Mouse (Mus musculus) erythroblast, embryonic 14.5 days (primary cell): ENCODE measurements around the gene Lrrtm4. TPM values are rescaled to one million over a fixed set of nuclear protein-coding genes. Genes with fewer than 3 reads are reported as not detected.

Source experiments
- H3K27me3 ChIP-seq: 2 replicates; pipeline ENCODE4 v1.6.1; 2012; ENCODE audit warnings: inconsistent platforms; ENCODE audit not compliant: control insufficient read depth
- H3K36me3 ChIP-seq: 2 replicates; pipeline ENCODE4 v1.6.1; 2012; ENCODE audit warnings: mild to moderate bottlenecking, inconsistent platforms; ENCODE audit not compliant: control insufficient read depth
- H3K4me1 ChIP-seq: 2 replicates; pipeline ENCODE4 v1.6.1; 2012; ENCODE audit warnings: inconsistent platforms; ENCODE audit not compliant: control insufficient read depth
- H3K4me3 ChIP-seq: replicated peaks from 2 replicates; pipeline ENCODE3; 2012; ENCODE audit warnings: moderate library complexity, mild to moderate bottlenecking, inconsistent platforms
- H3K9me3 ChIP-seq: 2 replicates; pipeline ENCODE4 v1.6.1; 2012; ENCODE audit warnings: low read length, inconsistent platforms, mixed read lengths; ENCODE audit not compliant: control insufficient read depth
- GATA1 ChIP-seq: IDR thresholded peaks from 2 replicates; pipeline ENCODE4 v1.6.1; 2012; ENCODE audit warnings: low read length, inconsistent platforms, mixed read lengths
- TAL1 ChIP-seq: IDR thresholded peaks from 3 replicates; pipeline ENCODE4 v1.6.1; 2012; ENCODE audit warnings: low read length, inconsistent platforms, mixed read lengths
- polyA plus RNA-seq: library from polyadenylated mRNA; stranded (reverse); fragments of >175 nt; gene quantifications from 2 replicates; pipeline ENCODE4 v1.2.3, GENCODE M21; 2012

Lrrtm4 gene
- polyA plus RNA-seq, 1 experiment = not detected

DNA sequence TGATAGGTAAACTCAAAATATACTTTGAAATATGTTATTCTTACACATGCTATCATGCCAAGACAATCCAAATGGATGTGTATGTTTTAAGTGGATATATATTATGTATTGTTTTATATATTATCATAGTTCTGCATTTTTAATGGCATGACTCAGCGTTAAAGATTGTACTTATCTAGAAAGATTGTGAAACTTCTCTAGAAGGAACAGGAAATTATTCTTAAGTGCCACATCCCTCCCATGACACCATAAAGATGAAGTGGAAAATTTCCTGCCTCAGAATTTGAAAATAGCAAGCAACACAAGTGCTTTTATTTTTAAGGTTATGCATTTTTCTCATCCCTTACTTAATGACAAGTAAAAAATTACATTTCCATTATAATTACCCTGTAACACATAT lies 563.5 kb downstream of the Lrrtm4 start:
- no peaks in the 10 kb centered on the region for H3K9me3 ChIP-seq
- no peak overlapping the region for H3K4me3 ChIP-seq
- H3K27me3 ChIP-seq = no peaks in the 10 kb centered on the region
- H3K4me1 ChIP-seq = no peaks in the 10 kb centered on the region
- H3K36me3 ChIP-seq = no peaks in the 10 kb centered on the region
- TF ChIP-seq TAL1 = no peak
- TF ChIP-seq GATA1 = no peak

DNA sequence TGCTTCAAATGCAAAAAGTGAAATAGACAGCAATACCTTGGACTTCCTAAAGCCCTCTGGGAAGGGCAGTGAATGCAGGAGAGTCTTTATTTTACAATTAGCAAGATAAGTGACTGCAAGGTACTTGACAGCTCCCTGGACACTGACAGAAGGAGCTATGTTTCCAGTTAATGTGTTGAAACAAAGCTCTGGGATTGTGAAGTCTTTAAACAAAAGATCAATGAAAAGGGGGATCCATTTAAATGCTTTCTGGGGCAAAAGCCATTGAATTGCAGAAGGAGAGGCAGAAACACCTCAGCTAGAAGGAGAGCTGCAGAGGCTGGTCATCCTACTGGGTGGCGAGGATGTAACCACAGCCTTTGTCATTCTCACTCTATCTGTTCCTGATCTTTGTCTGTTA lies 571.1 kb downstream of the Lrrtm4 start:
- no peaks in the 10 kb centered on the region for H3K36me3 ChIP-seq
- TF ChIP-seq GATA1 = no peak
- TF ChIP-seq TAL1 = no peak

DNA sequence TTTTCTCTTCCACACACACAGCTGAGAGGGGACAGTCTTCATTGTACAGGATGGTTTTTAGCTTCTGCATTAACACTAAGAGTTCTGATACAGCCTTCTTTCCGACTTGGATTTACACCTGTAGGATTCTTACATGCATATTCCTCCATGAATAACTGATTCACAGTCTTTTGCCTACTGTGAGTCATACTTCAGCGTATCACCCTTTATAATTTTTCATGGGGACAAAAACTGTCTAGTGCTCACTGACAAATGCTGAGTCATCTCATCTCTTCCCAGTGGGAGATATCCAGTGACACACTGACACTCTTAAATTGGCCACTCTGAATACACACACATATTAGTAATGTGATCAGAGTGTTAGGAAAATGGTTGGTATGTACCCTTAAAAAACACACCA lies 600.8 kb downstream of the Lrrtm4 start:
- 0 out of 2 replicates have a peak, but pooled peaks cover 2% of the 10 kb centered on the region for H3K9me3 ChIP-seq
- no peak overlapping the region for H3K4me3 ChIP-seq
- TF ChIP-seq GATA1 (no peak), TAL1 (no peak)
- no peaks in the 10 kb centered on the region for H3K4me1 ChIP-seq
- H3K36me3 ChIP-seq = no peaks in the 10 kb centered on the region
- no peaks in the 10 kb centered on the region for H3K27me3 ChIP-seq

More for the DNA sequence above, 571.1 kb downstream of the Lrrtm4 start:
- no peaks in the 10 kb centered on the region for H3K9me3 ChIP-seq
- H3K4me3 ChIP-seq = no peak overlapping the region
- H3K27me3 ChIP-seq = no peaks in the 10 kb centered on the region
- no peaks in the 10 kb centered on the region for H3K4me1 ChIP-seq

DNA sequence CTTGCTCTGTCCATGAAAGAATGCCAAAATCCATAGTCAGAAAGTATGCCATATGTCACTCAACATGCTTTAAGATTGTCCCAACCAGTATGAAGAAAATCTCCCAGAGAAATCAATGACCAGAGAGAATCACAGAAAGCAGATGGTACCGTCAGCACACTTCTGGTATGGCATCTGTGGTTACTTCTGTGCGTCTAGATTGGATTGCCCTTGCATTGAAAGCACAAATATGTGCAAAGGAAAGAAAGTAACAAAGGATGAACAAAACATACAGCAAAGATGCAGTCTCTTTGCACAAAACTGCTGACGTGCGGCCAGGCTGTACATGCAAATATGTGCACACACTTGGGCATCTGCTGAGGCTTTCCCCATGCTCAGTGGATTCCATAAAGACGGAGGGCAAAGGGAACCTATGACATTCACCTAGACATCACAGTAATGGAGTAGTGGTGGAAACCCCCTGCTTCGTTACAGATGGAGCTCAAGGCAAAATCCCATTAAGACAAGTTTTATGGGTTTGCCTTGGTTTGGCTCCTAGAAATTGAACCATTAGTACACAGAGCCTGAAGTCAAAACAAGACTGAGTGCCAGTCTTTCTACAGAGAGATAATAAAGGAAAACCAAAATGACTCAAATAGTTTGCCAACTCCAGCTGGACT lies 604.1 kb downstream of the Lrrtm4 start:
- TF ChIP-seq TAL1 (no peak), GATA1 (no peak)
- no peaks in the 10 kb centered on the region for H3K36me3 ChIP-seq
- no peaks in the 10 kb centered on the region for H3K4me1 ChIP-seq
- 0 out of 2 replicates have a peak, but pooled peaks cover 2% of the 10 kb centered on the region for H3K9me3 ChIP-seq
- H3K27me3 ChIP-seq = no peaks in the 10 kb centered on the region
- H3K4me3 ChIP-seq = no peak overlapping the region

DNA sequence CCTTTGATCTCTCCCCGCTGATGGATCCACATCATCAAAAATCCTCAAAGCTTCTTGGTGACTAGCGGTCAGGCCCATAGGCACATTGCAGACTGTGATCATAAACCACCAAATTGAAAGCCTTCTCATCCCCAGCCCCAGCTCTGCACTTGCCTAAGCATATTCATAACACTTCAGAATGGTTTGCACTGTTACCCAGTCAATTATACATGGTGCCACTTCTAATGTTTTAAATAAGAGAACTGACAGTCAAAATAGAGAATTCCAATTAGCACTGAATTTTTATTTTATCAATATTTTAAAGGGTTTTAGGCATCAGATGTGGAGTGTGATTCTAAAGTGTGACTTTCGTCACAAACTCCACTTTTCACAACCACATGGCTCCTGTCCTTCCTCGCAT lies 606.8 kb downstream of the Lrrtm4 start:
- no peaks in the 10 kb centered on the region for H3K27me3 ChIP-seq
- TF ChIP-seq TAL1 = no peak
- no peak for TF ChIP-seq GATA1
- peaks cover 2% of the 10 kb centered on the region; the same call in 1 of the 2 replicates for H3K9me3 ChIP-seq
- no peak overlapping the region for H3K4me3 ChIP-seq
- no peaks in the 10 kb centered on the region for H3K4me1 ChIP-seq
- H3K36me3 ChIP-seq = no peaks in the 10 kb centered on the region

DNA sequence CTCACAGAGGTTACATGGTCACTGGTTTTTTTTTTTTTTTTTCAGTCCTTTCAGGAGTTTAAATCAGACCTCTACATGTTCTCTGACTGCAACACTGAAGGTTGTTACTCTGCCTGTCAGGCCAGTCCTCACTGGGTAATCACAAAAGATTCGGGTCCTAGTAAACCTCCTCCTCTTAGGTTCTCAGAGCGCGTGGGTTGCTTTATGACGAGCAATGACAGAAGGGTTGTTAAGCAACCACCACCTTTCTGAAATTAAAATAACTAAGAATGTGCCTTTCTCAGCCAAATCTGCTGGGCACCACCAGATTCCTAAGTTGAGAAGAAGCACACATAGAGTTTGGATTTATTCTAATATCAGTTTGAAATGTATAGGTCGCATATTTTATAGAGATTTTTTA lies 644.1 kb downstream of the Lrrtm4 start:
- H3K36me3 ChIP-seq = no peaks in the 10 kb centered on the region
- no peak for TF ChIP-seq GATA1
- no peak for TF ChIP-seq TAL1
- H3K9me3 ChIP-seq = no peaks in the 10 kb centered on the region; the same call in 1 of the 2 replicates
- H3K27me3 ChIP-seq = no peaks in the 10 kb centered on the region
- H3K4me3 ChIP-seq = no peak overlapping the region
- H3K4me1 ChIP-seq = no peaks in the 10 kb centered on the region

DNA sequence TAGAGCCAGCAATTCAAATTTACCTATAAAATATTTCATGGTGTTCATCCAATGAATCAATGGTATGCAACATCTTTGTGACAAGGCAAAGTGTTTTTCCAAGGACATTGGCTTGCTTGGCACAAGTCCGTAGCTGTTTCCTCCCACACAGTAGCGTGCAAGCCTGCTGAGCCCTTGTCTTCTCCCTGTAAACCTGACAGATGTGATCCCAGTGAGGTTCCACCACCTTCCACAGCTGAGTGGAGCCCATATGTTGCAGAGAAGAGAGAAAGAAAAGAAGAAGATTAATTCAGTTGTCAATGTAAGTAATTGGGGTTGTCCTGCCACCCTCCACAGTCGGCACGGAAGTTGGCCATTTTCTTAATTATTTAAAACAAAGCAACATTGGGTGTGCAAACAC lies 645.4 kb downstream of the Lrrtm4 start:
- no peak overlapping the region for H3K4me3 ChIP-seq
- no peaks in the 10 kb centered on the region for H3K27me3 ChIP-seq
- no peaks in the 10 kb centered on the region; the same call in 1 of the 2 replicates for H3K9me3 ChIP-seq
- H3K36me3 ChIP-seq = no peaks in the 10 kb centered on the region
- TF ChIP-seq GATA1 (no peak), TAL1 (no peak)
- H3K4me1 ChIP-seq = no peaks in the 10 kb centered on the region

DNA sequence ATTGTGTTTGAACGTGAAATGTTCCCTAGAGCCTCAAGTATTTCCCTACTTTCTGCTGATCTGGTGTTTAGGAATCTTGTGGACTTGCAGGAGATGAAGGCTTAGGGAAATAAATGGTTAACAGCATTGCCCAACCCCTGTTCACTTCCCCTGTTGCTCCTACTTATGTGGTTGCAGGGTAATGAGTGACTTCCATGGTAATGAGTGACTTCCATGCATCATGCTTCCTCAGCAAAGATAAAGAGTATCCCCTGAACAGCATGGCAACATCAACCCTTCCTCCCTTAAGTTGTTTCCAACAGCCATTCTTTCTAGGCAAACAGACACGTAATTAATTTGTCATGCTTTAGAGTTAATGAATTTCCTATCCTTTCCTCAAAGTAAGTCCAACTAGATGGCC lies 685.5 kb downstream of the Lrrtm4 start:
- no peaks in the 10 kb centered on the region for H3K36me3 ChIP-seq
- H3K27me3 ChIP-seq = no peaks in the 10 kb centered on the region
- H3K4me1 ChIP-seq = no peaks in the 10 kb centered on the region
- H3K4me3 ChIP-seq = no peak overlapping the region
- no peaks in the 10 kb centered on the region for H3K9me3 ChIP-seq
- TF ChIP-seq GATA1 (no peak), TAL1 (no peak)

DNA sequence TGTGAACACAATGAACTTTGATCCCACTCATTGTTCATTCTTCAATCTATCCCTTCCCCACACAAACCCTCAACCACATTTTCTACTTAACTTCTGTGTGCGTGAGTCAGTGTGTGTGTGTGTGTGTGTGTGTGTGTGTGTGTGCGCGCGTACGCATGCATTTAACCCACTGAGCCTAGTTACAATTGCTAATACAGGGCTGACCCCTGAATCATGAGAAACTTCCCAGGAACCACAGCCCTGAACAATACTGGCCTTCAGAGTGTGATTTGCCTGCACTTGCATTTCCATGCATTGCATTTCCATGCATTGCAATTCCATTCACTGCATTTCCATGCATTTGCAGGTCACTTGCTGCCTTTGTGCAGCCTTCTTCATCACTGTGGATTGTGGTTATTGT lies 701.8 kb downstream of the Lrrtm4 start:
- Histone ChIP-seq H3K9me3 (no peaks in the 10 kb centered on the region), H3K4me3 (no peak overlapping the region), H3K27me3 (no peaks in the 10 kb centered on the region), H3K36me3 (no peaks in the 10 kb centered on the region), H3K4me1 (no peaks in the 10 kb centered on the region)
- no peak for TF ChIP-seq GATA1
- no peak for TF ChIP-seq TAL1

DNA sequence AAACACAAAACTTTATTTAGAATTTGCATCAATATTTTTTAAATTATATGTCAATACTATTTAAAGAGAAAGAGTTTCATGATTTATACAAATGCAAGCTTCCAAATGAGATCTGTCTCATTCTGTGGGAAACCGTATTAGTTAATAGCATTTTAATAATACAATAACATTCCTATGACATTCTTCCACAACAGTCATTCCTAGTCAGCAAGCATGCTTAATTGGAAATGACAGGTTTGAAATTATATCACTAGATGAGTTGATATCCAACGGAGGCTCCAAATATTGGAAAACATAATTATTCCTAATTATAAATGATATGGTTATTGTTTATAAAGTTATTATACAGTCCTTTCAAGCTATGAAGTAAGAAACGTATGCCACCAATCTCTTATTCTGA lies 714.7 kb downstream of the Lrrtm4 start:
- Histone ChIP-seq H3K27me3 (no peaks in the 10 kb centered on the region), H3K4me3 (no peak overlapping the region), H3K36me3 (no peaks in the 10 kb centered on the region), H3K9me3 (no peaks in the 10 kb centered on the region), H3K4me1 (no peaks in the 10 kb centered on the region)
- no peak for TF ChIP-seq GATA1
- no peak for TF ChIP-seq TAL1
